Mouse (Mus musculus): Measurements from ENCODE around the gene Dhx16. TPM values are rescaled to one million over a fixed set of nuclear protein-coding genes. Genes with fewer than 3 reads are reported as not detected.

Dhx16 gene
- total and polyA plus RNA-seq, 2 experiments, result 18.5 to 52.2 TPM

DNA sequence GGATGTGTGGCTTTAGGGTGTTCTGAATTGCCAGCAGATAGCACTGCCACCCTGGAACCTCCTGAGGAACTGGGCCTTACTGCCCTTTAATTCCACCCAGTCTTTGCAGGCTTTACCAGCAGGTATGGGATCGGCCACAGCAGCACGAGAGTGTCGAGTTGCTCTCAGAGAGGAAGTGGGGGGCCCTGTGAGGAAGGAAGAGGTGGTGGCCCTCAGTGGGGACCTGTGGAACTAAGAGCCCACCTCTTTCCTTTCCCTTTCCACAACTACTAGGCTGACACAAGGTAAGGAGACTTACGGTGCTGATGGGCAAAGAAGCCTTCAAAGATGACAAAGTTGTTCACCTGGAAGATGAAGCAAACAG, 24.4 kb downstream of the Dhx16 start:
- Histone ChIP-seq H3K79me2 (ENCODE audit: control insufficient read depth, insufficient read depth, low read length) (peaks cover 2% of the 10 kb centered on the region; the same call in 1 of the 2 replicates), H3K4me3 (ENCODE audit: insufficient read depth, low read depth, low read length) (no peak overlapping the region), H3K9ac (ENCODE audit: low read depth, low read length) (no peak overlapping the region), H3K4me1 (ENCODE audit: control insufficient read depth, insufficient read depth, low read length) (peaks cover 2% of the 10 kb centered on the region), H3K27me3 (ENCODE audit: control insufficient read depth, insufficient read depth, low read length) (no peaks in the 10 kb centered on the region), H3K27ac (replicated peaks; ENCODE audit: insufficient read depth, low read depth, low read length) (no peak overlapping the region), H3K36me3 (ENCODE audit: control insufficient read depth, insufficient read depth, low read length) (peaks cover 7% of the 10 kb centered on the region)
- TF ChIP-seq CTCF (IDR thresholded peaks at IDR 0.05; ENCODE audit: low read depth, low read length), result no peak
- no peak for TF ChIP-seq POLR2A (IDR thresholded peaks at IDR 0.05; ENCODE audit: extremely low read depth, insufficient read depth, low read length)
- no peak for DNase-seq (ENCODE audit: extremely low read depth, low read depth, low spot score)
- WGBS, result 73% methylated on average over 4 of the region's 4 CpGs

DNA sequence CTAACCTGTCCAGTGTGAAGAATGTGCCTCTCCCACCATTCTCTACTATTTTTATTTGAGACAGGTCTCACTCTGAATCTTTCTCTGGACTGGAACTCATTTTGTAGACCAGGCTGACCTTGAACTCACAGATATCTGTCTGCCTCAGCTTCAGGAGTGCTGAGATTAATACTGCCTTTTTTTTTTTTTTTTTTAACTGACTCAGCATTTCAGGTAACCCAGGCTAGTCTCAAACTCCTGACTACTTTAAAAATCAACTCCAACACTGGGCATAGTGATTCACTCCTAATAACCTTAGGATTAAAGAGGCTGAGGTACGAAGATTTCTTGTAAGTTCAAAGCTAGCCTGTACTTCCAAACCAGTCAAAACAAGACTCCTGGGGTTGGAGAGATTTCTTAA, 26.0 kb downstream of the Dhx16 start:
- H3K27me3 ChIP-seq (ENCODE audit: control insufficient read depth, insufficient read depth, low read length), result no peaks in the 10 kb centered on the region
- peaks cover 4% of the 10 kb centered on the region for H3K4me1 ChIP-seq (ENCODE audit: control insufficient read depth, insufficient read depth, low read length)
- H3K36me3 ChIP-seq (ENCODE audit: control insufficient read depth, insufficient read depth, low read length), result peaks cover 7% of the 10 kb centered on the region
- H3K79me2 ChIP-seq (ENCODE audit: control insufficient read depth, insufficient read depth, low read length), result peaks cover 2% of the 10 kb centered on the region; the same call in 1 of the 2 replicates
- no peak for DNase-seq (ENCODE audit: extremely low read depth, low read depth, low spot score)
- no peak overlapping the region for H3K4me3 ChIP-seq (ENCODE audit: insufficient read depth, low read depth, low read length)
- whole genome bisulfite sequencing, result 93% methylated on average over 1 of the region's 1 CpGs
- no peak for TF ChIP-seq POLR2A (IDR thresholded peaks at IDR 0.05; ENCODE audit: extremely low read depth, insufficient read depth, low read length)
- no peak for TF ChIP-seq CTCF (IDR thresholded peaks at IDR 0.05; ENCODE audit: low read depth, low read length)
- H3K27ac ChIP-seq (replicated peaks; ENCODE audit: insufficient read depth, low read depth, low read length), result no peak overlapping the region
- no peak overlapping the region for H3K9ac ChIP-seq (ENCODE audit: low read depth, low read length)

DNA sequence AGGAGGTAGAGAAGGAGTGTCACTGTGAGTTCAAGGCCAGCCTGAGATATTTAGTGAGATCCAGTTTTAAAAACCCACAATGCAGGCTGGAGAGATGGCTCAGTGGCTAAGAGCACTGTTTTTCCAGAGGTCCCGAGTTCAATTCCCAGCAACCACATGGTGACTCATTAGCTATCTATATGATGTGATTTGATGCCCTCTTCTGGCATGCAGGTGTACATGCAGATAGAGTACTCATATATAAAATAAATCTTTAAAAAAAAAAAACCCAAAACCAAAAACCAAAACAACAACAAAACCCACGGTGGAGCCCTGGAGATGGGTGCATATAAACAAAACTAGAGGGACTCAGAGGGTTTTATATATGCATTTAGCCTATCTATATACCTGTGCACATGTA, 28.0 kb downstream of the Dhx16 start:
- H3K27me3 ChIP-seq (ENCODE audit: control insufficient read depth, insufficient read depth, low read length), result no peaks in the 10 kb centered on the region
- no peaks in the 10 kb centered on the region for H3K79me2 ChIP-seq (ENCODE audit: control insufficient read depth, insufficient read depth, low read length)
- no peak for DNase-seq (ENCODE audit: extremely low read depth, low read depth, low spot score)
- no peak overlapping the region for H3K27ac ChIP-seq (replicated peaks; ENCODE audit: insufficient read depth, low read depth, low read length)
- peaks cover 4% of the 10 kb centered on the region for H3K4me1 ChIP-seq (ENCODE audit: control insufficient read depth, insufficient read depth, low read length)
- 73% methylated on average over 2 of the region's 2 CpGs for WGBS
- H3K36me3 ChIP-seq (ENCODE audit: control insufficient read depth, insufficient read depth, low read length), result peaks cover 10% of the 10 kb centered on the region
- TF ChIP-seq POLR2A (IDR thresholded peaks at IDR 0.05; ENCODE audit: extremely low read depth, insufficient read depth, low read length) (no peak), CTCF (IDR thresholded peaks at IDR 0.05; ENCODE audit: low read depth, low read length) (0 out of 2 replicates have a peak, but pooled peaks have one; percentile 4)
- H3K9ac ChIP-seq (ENCODE audit: low read depth, low read length), result no peak overlapping the region
- no peak overlapping the region for H3K4me3 ChIP-seq (ENCODE audit: insufficient read depth, low read depth, low read length)

DNA sequence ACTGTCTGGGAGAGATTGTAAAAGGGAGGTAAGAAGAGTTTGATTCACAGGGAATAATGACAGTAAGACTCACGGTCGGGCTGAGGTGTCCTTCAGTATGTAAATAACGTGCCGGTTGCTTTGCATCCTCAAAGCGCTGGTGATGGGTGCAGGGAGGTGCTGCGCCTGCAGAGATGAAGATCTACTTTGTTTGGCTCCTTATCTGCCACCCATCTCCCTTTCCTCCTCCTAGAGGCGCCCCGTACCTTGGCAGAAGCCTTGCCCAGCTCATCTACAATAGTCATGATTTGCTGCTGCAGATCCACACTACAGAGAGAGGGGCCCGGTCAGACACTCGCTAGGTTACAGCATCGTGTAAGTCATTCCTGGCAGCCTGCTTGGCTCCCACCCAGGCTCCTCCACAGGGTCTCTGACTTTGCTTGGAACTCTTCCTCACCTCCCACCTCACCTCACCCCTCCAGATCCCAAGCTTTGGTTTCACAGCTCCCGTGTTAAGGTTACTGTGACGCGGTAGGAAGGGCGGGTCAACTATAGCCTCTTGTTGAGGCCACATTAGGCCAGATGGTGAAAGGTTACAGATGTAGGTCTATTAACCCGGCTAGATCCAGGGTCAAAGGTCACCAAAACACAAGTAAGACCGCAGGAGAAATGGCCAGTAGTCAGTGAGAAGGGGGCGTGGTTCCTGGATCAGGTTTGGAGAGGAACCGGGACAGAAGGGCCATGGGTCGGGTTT, 29.7 kb downstream of the Dhx16 start:
- TF ChIP-seq CTCF (IDR thresholded peaks at IDR 0.05; ENCODE audit: low read depth, low read length) (no peak), POLR2A (IDR thresholded peaks at IDR 0.05; ENCODE audit: extremely low read depth, insufficient read depth, low read length) (no peak)
- Histone ChIP-seq H3K27me3 (ENCODE audit: control insufficient read depth, insufficient read depth, low read length) (no peaks in the 10 kb centered on the region), H3K27ac (replicated peaks; ENCODE audit: insufficient read depth, low read depth, low read length) (peak overlapping the region; percentile 84), H3K4me3 (ENCODE audit: insufficient read depth, low read depth, low read length) (peak overlapping the region; percentile 52), H3K79me2 (ENCODE audit: control insufficient read depth, insufficient read depth, low read length) (peaks cover 5% of the 10 kb centered on the region), H3K9ac (ENCODE audit: low read depth, low read length) (peak overlapping the region; percentile 51), H3K36me3 (ENCODE audit: control insufficient read depth, insufficient read depth, low read length) (peaks cover 18% of the 10 kb centered on the region), H3K4me1 (ENCODE audit: control insufficient read depth, insufficient read depth, low read length) (peaks cover 4% of the 10 kb centered on the region)
- WGBS, result 9% methylated on average over 20 of the region's 20 CpGs
- DNase-seq (ENCODE audit: extremely low read depth, low read depth, low spot score), result peak; percentile 97

DNA sequence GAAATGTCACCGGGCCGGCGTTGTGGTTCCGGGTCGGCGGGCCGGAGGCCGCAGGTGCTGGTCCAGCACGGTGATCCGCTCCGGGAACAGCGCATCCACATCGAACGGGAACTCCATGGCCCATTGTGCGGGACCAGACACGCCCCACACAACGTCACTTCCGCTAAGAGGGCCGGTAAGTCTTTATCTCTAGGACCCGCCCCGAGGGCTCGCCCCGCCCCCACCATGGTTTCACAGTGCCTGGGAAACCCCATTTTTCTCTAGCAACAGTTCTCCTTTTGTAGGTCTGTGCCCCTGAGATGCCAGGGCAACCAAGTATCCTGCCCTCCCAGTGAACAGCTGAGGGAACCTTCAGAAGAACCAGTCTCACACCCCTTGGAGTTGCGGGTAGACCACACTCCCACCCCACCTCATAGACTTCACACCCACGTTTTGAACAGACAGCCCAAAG, 30.3 kb downstream of the Dhx16 start, which contains the start of gene Atat1:
Gene Atat1, minus strand, starts transcription at position 157 of the 451 bp plus-strand sequence.
- Histone ChIP-seq H3K4me1 (ENCODE audit: control insufficient read depth, insufficient read depth, low read length) (peaks cover 4% of the 10 kb centered on the region), H3K27me3 (ENCODE audit: control insufficient read depth, insufficient read depth, low read length) (no peaks in the 10 kb centered on the region), H3K27ac (replicated peaks; ENCODE audit: insufficient read depth, low read depth, low read length) (peak within 1 kb of the TSS; percentile 84), H3K9ac (ENCODE audit: low read depth, low read length) (peak within 1 kb of the TSS; percentile 53), H3K4me3 (ENCODE audit: insufficient read depth, low read depth, low read length) (peak within 1 kb of the TSS; percentile 52), H3K79me2 (ENCODE audit: control insufficient read depth, insufficient read depth, low read length) (peaks cover 10% of the 10 kb centered on the region), H3K36me3 (ENCODE audit: control insufficient read depth, insufficient read depth, low read length) (peaks cover 18% of the 10 kb centered on the region)
- WGBS, result 3% methylated on average over 25 of the region's 25 CpGs
- 0 out of 2 replicates have a peak, but pooled peaks have one; percentile 29 for TF ChIP-seq POLR2A (IDR thresholded peaks at IDR 0.05; ENCODE audit: extremely low read depth, insufficient read depth, low read length)
- no peak for TF ChIP-seq CTCF (IDR thresholded peaks at IDR 0.05; ENCODE audit: low read depth, low read length)
- no peak for DNase-seq (ENCODE audit: extremely low read depth, low read depth, low spot score)

- H3K9ac ChIP-seq (ENCODE audit: low read depth, low read length), result no peak overlapping the region
- H3K27me3 ChIP-seq (ENCODE audit: control insufficient read depth, insufficient read depth, low read length), result no peaks in the 10 kb centered on the region
- peaks cover 21% of the 10 kb centered on the region for H3K36me3 ChIP-seq (ENCODE audit: control insufficient read depth, insufficient read depth, low read length)
- WGBS, result 77% methylated on average over 6 of the region's 6 CpGs
- peaks cover 10% of the 10 kb centered on the region for H3K79me2 ChIP-seq (ENCODE audit: control insufficient read depth, insufficient read depth, low read length)
- H3K27ac ChIP-seq (replicated peaks; ENCODE audit: insufficient read depth, low read depth, low read length), result peak overlapping the region; percentile 59; the same call in 1 of the 2 replicates
- peaks cover 10% of the 10 kb centered on the region for H3K4me1 ChIP-seq (ENCODE audit: control insufficient read depth, insufficient read depth, low read length)
- no peak for DNase-seq (ENCODE audit: extremely low read depth, low read depth, low spot score)
- H3K4me3 ChIP-seq (ENCODE audit: insufficient read depth, low read depth, low read length), result no peak overlapping the region; the same call in 1 of the 2 replicates
- TF ChIP-seq CTCF (IDR thresholded peaks at IDR 0.05; ENCODE audit: low read depth, low read length) (no peak), POLR2A (IDR thresholded peaks at IDR 0.05; ENCODE audit: extremely low read depth, insufficient read depth, low read length) (no peak)
Observed at GRCm38 (mm10) chr17:35914975-35915374, 35.4 kb downstream of the Dhx16 start.

Data from liver, adult 2 months (tissue).